Mouse (Mus musculus): ENCODE results near the gene 2310003L06Rik. TPM values are rescaled to one million over a fixed set of nuclear protein-coding genes. Genes with fewer than 3 reads are reported as not detected.

The 2310003L06Rik gene
- polyA plus RNA-seq, 1 experiment from 2014 or later, result not detected

DNA sequence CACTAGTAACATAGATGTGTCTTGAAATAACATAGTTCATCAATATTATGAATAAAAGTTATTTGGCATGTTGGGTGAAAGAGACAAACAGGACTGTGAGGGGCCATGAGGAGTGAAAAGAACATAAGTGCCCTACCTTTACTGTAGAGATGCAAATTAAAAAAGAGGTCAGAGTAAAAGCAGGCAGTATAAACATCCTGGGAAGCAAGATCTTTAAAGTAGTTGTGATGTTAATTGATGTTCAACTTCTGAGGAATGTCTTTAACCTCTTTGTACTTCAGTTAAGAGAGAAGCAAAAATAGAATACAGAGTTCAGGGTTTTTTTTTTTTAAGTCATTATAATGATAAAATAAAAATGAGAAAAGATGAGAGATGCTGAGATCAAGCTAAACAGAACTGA, 36.0 kb downstream of the 2310003L06Rik start:
- Histone ChIP-seq H3K27ac (replicated peaks; ENCODE audit: low read depth, low read length) (no peak overlapping the region), H3K27me3 (replicated peaks; ENCODE audit: control insufficient read depth, insufficient read depth, low read length) (no peaks in the 10 kb centered on the region), H3K9ac (ENCODE audit: low read depth, low read length) (no peak overlapping the region), H3K36me3 (ENCODE audit: control insufficient read depth, insufficient read depth, low read length) (no peaks in the 10 kb centered on the region), H3K4me1 (ENCODE audit: control insufficient read depth, insufficient read depth, low read length) (no peaks in the 10 kb centered on the region), H3K4me2 (ENCODE audit: low read depth, low read length) (no peak overlapping the region), H3K9me3 (ENCODE audit: control insufficient read depth, low read length) (no peaks in the 10 kb centered on the region), H3K4me3 (ENCODE audit: low read depth, low read length) (no peak overlapping the region)
- DNase-seq (ENCODE audit: low spot score) (no peak), ATAC-seq (ENCODE audit: low read depth) (no peak)

Other genes starting within 250 kb of the 2310003L06Rik start
- not detected in 2 replicates for gene Csn1s2a, start 194.9 kb upstream of the 2310003L06Rik start, polyA plus RNA-seq (2014; fragmentation: Nextera tagmentation; extraction: Ambion mirVana)
- 0.22 and 0.42 TPM in 2 replicates for gene Csn1s2b, start 161.4 kb upstream of the 2310003L06Rik start, polyA plus RNA-seq (2014; fragmentation: Nextera tagmentation; extraction: Ambion mirVana)
- gene Prr27, start 143.8 kb upstream of the 2310003L06Rik start, polyA plus RNA-seq (2014; fragmentation: Nextera tagmentation; extraction: Ambion mirVana), result not detected in 2 replicates
- gene Odam, start 84.4 kb upstream of the 2310003L06Rik start, polyA plus RNA-seq (2014; fragmentation: Nextera tagmentation; extraction: Ambion mirVana), result 0.51 and 1.7 TPM in 2 replicates
- gene Csn3, start 43.9 kb upstream of the 2310003L06Rik start, polyA plus RNA-seq (2014; fragmentation: Nextera tagmentation; extraction: Ambion mirVana), result 0.28 and 0.29 TPM in 2 replicates
- gene Gm28434, start 58 bp downstream of the 2310003L06Rik start, polyA plus RNA-seq (2014; fragmentation: Nextera tagmentation; extraction: Ambion mirVana), result 0.51 TPM in 1 of 2 replicates, not detected in the other
- gene Cabs1, start 10.0 kb downstream of the 2310003L06Rik start, polyA plus RNA-seq (2014; fragmentation: Nextera tagmentation; extraction: Ambion mirVana), result not detected in 2 replicates
- gene Smr3a, start 33.1 kb downstream of the 2310003L06Rik start, polyA plus RNA-seq (2014; fragmentation: Nextera tagmentation; extraction: Ambion mirVana), result 0.47 TPM in 1 of 2 replicates, not detected in the other
- gene Smr2, start 117.1 kb downstream of the 2310003L06Rik start, polyA plus RNA-seq (2014; fragmentation: Nextera tagmentation; extraction: Ambion mirVana), result not detected in 2 replicates
- gene Gm11116, start 142.1 kb downstream of the 2310003L06Rik start, polyA plus RNA-seq (2014; fragmentation: Nextera tagmentation; extraction: Ambion mirVana), result not detected in 2 replicates
- not detected in 2 replicates for gene Gm11115, start 184.6 kb downstream of the 2310003L06Rik start, polyA plus RNA-seq (2014; fragmentation: Nextera tagmentation; extraction: Ambion mirVana)

Measured in embryonic facial prominence, embryonic 14.5 days (tissue).